Mouse (Mus musculus) kidney, adult 9 months (tissue): ENCODE data around the gene Dnm2.

ENCODE experiments used
- DNase-seq: peaks from one replicate; pipeline ENCODE4 v3.0.0; 2022

The Dnm2 gene

GRCm38 (mm10) chr9:21430724-21431123 is 6.0 kb downstream of the Dnm2 start:
- DNase-seq, result no peak

GRCm38 (mm10) chr9:21432066-21432465 is 7.4 kb downstream of the Dnm2 start:
- no peak for DNase-seq

GRCm38 (mm10) chr9:21433766-21434165 is 9.1 kb downstream of the Dnm2 start:
- DNase-seq, result no peak

GRCm38 (mm10) chr9:21434410-21434809 is 9.7 kb downstream of the Dnm2 start:
- no peak for DNase-seq

GRCm38 (mm10) chr9:21435777-21436635 is 11.3 kb downstream of the Dnm2 start:
- no peak for DNase-seq

GRCm38 (mm10) chr9:21437577-21437976 is 12.9 kb downstream of the Dnm2 start:
- no peak for DNase-seq

- DNase-seq, result no peak
Observed at GRCm38 (mm10) chr9:21438219-21438618, 13.5 kb downstream of the Dnm2 start.

- DNase-seq, result no peak
Observed at GRCm38 (mm10) chr9:21439456-21439855, 14.7 kb downstream of the Dnm2 start.

GRCm38 (mm10) chr9:21439914-21440313 is 15.2 kb downstream of the Dnm2 start:
- no peak for DNase-seq

GRCm38 (mm10) chr9:21440387-21440786 is 15.7 kb downstream of the Dnm2 start:
- no peak for DNase-seq

- no peak for DNase-seq
Observed at GRCm38 (mm10) chr9:21443853-21444252, 19.1 kb downstream of the Dnm2 start.

- DNase-seq, result no peak
Observed at GRCm38 (mm10) chr9:21444574-21444973, 19.9 kb downstream of the Dnm2 start.

- DNase-seq, result no peak
Observed at GRCm38 (mm10) chr9:21445081-21445744, 20.5 kb downstream of the Dnm2 start.

GRCm38 (mm10) chr9:21447778-21448177 is 23.1 kb downstream of the Dnm2 start:
- DNase-seq, result no peak

GRCm38 (mm10) chr9:21449710-21450109 is 25.0 kb downstream of the Dnm2 start:
- no peak for DNase-seq

- DNase-seq, result peak; percentile 47
Observed at GRCm38 (mm10) chr9:21450270-21450669, 25.6 kb downstream of the Dnm2 start.

- DNase-seq, result no peak
Observed at GRCm38 (mm10) chr9:21451391-21451790, 26.7 kb downstream of the Dnm2 start.

GRCm38 (mm10) chr9:21451870-21452269 is 27.2 kb downstream of the Dnm2 start:
- no peak for DNase-seq

GRCm38 (mm10) chr9:21453003-21453402 is 28.3 kb downstream of the Dnm2 start:
- DNase-seq, result no peak

- DNase-seq, result no peak
Observed at GRCm38 (mm10) chr9:21453459-21453858, 28.8 kb downstream of the Dnm2 start.

GRCm38 (mm10) chr9:21454556-21454955 is 29.8 kb downstream of the Dnm2 start:
- DNase-seq, result peak; percentile 36

- DNase-seq, result no peak
Observed at GRCm38 (mm10) chr9:21455103-21455770, 30.5 kb downstream of the Dnm2 start.

- no peak for DNase-seq
Observed at GRCm38 (mm10) chr9:21456246-21456929, 31.7 kb downstream of the Dnm2 start.
